Mouse (Mus musculus) G1E (cell line): Measurements from ENCODE around the gene Magi3.

Source experiments
- CTCF ChIP-seq: IDR thresholded peaks from 2 replicates; pipeline ENCODE4 v1.5.1; 2012; ENCODE audit warnings: low read depth, low read length, inconsistent platforms, mixed read lengths
- GATA1 ChIP-seq: IDR thresholded peaks from 2 replicates; pipeline ENCODE4 v1.6.1; 2012; ENCODE audit warnings: borderline replicate concordance, low read length, inconsistent platforms, mixed read lengths
- GATA2 ChIP-seq: IDR thresholded peaks from 2 replicates; pipeline ENCODE4 v1.6.1; 2012; ENCODE audit warnings: low read depth, low read length, inconsistent platforms, borderline replicate concordance
- POLR2AphosphoS5 ChIP-seq: IDR thresholded peaks from 2 replicates; pipeline ENCODE4 v1.6.1; 2012; ENCODE audit warnings: low read depth, low read length, inconsistent platforms; ENCODE audit not compliant: insufficient replicate concordance
- TAL1 ChIP-seq: conservative IDR thresholded peaks from 2 replicates; pipeline ENCODE4 v1.6.1; 2012; ENCODE audit warnings: low read depth, low read length, inconsistent platforms, mixed read lengths

DNA sequence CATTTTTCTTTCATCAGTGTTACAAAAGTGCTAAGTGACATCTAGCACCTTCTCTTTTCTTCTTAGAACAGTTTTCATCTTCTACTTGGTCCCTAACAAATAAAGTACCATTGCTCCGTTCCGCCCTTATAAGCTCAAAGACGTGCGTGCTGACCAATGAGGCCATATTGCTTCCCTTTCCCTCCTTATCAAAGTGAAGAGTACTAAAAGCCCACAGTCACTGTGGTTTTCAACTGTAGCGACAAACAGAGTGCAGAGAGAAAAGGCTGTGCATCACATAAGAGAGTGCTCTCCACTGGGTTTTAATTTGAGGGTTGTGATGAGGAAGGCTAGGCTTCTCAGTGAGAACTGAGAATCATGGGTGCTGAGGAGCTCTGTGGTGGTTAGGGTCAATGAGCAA lies 14.9 kb upstream of the Magi3 start:
- TF ChIP-seq TAL1 (no peak), CTCF (no peak), POLR2AphosphoS5 (no peak), GATA1 (no peak), GATA2 (no peak)
